Mouse (Mus musculus): Measurements from ENCODE around the gene Tspan1.

Gene Tspan1

DNA sequence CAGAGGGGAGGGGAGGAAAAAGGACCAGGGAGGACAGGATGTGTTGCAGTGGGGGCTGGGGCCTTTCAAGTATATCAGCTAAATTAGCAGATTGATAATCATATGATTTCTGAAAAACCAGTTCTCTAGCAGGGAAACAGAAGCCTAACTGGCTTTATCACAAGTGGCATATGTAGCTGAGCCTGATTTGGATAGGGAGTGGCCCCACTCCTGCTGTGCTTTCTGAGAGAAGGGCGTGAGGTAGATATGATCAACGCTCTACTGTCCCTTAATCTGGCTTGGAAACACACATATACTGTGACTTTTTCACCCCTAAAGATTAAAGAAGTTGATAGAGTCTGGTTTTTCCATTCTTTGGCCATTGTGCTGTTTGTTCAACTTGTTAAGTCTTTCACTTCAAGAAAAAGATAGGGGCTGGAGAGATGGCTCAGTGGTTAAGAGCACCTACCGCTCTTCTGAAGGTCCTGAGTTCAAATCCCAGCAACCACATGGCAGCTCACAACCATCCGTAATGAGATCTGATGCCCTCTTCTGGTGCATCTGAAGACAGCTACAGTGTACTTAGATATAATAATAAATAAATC lies 41.5 kb downstream of the Tspan1 start:
- no peak for DNase-seq (ENCODE audit: low spot score in 2 of 2)

DNA sequence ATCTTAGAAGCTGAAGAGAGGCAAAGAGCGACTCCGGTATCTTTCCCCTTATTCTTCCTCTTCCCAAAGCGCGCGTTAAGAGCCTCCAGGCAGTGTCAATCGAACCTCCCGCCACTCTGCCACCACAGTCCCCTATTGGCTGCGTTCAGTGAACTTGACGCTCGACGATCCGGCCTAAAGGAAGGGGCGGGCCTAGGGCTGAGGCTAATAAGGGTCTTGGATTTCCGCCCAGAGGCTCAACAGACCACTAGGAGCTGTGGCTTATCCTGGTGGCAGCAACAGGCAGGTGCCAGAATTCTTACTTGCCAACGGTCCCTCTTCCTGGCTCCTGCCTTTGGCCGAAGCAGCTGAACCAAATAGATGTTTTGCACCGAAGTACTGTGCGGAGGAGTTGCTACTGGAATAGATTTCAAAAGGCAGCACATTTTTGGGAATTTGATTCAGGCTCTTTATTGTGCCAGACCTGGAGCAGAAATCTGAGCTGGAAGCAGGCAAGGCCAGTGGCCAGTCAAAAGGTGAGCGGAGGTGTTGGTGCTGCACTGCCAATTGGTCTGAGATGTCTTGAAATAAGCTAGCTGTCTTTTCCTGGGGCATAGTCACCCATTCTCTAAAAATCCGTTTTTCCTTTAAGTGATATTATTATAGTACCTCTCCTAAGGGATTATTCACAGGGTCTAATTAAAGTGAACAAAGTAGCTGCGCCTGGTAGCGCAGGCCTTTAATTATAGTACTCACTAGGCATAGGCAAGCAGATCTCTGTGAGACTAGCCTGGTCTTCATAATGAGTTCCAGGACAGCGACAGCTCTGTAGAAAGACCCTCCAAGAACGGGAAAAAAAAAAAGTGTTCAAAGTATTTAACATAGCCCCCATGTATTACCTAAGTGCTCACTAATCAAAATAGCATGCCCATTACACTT lies 43.5 kb downstream of the Tspan1 start, which contains the start of the genes Rad54l and Pomgnt1:
TSS of gene Rad54l (minus strand) at position 89 of the 918 bp plus-strand sequence.
TSS of gene Pomgnt1 (plus strand) at position 239 of the 918 bp plus-strand sequence.
- peak; percentile 60 to 78 for DNase-seq (ENCODE audit: low spot score in 2 of 2)

DNA sequence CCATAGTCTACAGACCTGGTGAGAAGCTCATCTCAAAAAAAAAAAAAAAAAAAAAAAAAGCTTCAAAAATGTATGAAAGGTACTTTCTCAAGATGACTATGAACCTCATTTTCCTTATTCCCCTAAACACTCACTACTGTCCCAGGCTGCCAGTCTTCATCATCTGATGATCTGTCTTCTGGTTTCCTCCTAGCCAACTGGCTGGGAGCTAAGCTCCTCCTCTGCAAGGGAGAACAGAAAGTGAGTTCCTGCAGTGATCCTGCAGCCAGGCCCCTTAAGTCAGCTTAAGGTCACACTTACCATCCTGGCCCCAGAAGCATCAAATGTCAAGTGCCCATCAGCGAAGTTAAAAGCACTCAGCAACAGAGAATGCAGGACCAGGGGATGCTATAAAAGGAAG lies 44.6 kb downstream of the Tspan1 start:
- DNase-seq (ENCODE audit: low spot score in 2 of 2), result no peak
